Comparison of ENCODE assay signal across 8 mouse cellular contexts in genomic region chr4:97771426-97771825, GRCm38 (mm10). TPM values are rescaled to one million over a fixed set of nuclear protein-coding genes. Genes with fewer than 3 reads are reported as not detected.
DNase-seq lines count a peak whose midpoint lies in the region; ATAC-seq lines count a peak whose summit lies in the region.

No protein-coding gene starts in this region.

- H3K36me3 ChIP-seq in heart, embryonic 11.5 days (ENCODE audit: control insufficient read depth, insufficient read depth, low read length), result no peaks in the 10 kb centered on the region
- H3K36me3 ChIP-seq in forebrain, embryonic 10.5 days (replicated peaks), result no peaks in the 10 kb centered on the region
- H3K36me3 ChIP-seq in liver, embryonic 12.5 days, result no peaks in the 10 kb centered on the region

- DNase-seq in heart, postnatal 4 days, result no peak
- DNase-seq in 416B (ENCODE audit: low read depth), result peak; percentile 39
- DNase-seq in forebrain, embryonic 10.5 days (ENCODE audit: extremely low spot score, low spot score), result no peak
- no peak for DNase-seq in adrenal gland, postnatal 25 days
- DNase-seq in urinary bladder, adult 18-20 months (ENCODE audit: low spot score in 2 of 2), result no peak

- peak overlapping the region; percentile 53 for H3K4me3 ChIP-seq in heart, embryonic 11.5 days (ENCODE audit: low read depth, low read length)
- H3K4me3 ChIP-seq in forebrain, embryonic 10.5 days, result peak overlapping the region; percentile 61
- H3K4me3 ChIP-seq in liver, embryonic 12.5 days, result peak overlapping the region; percentile 58

- H3K27ac ChIP-seq in heart, embryonic 11.5 days (ENCODE audit: low read depth, low read length), result peak overlapping the region; percentile 91
- peak overlapping the region; percentile 91 for H3K27ac ChIP-seq in forebrain, embryonic 10.5 days
- H3K27ac ChIP-seq in liver, embryonic 12.5 days, result no peak overlapping the region

- H3K9ac ChIP-seq in heart, embryonic 11.5 days (ENCODE audit: low read depth, low read length), result peak overlapping the region; percentile 67
- peak overlapping the region; percentile 44; the same call in 1 of the 2 replicates for H3K9ac ChIP-seq in liver, embryonic 12.5 days

- H3K4me1 ChIP-seq in heart, embryonic 11.5 days (ENCODE audit: control insufficient read depth, insufficient read depth, low read length), result peaks cover 16% of the 10 kb centered on the region
- peaks cover 38% of the 10 kb centered on the region for H3K4me1 ChIP-seq in forebrain, embryonic 10.5 days
- peaks cover 11% of the 10 kb centered on the region for H3K4me1 ChIP-seq in liver, embryonic 12.5 days

- no peaks in the 10 kb centered on the region for H3K27me3 ChIP-seq in heart, embryonic 11.5 days (ENCODE audit: control insufficient read depth, insufficient read depth, low read length)
- peaks cover 55% of the 10 kb centered on the region for H3K27me3 ChIP-seq in forebrain, embryonic 10.5 days (ENCODE audit: poor library complexity, severe bottlenecking)
- H3K27me3 ChIP-seq in liver, embryonic 12.5 days (replicated peaks), result peaks cover 28% of the 10 kb centered on the region

- ATAC-seq in heart, embryonic 11.5 days (replicated peaks; ENCODE audit: insufficient number of reproducible peaks, low FRiP score, low TSS enrichment), result no peak
- ATAC-seq in liver, embryonic 12.5 days, result no peak
- ATAC-seq in erythroid progenitor cell, adult 5-6 weeks (replicated peaks; ENCODE audit: low FRiP score, poor library complexity, severe bottlenecking), result no peak

- 5% methylated on average over 5 of the region's 5 CpGs for WGBS in heart, embryonic 11.5 days (ENCODE audit: insufficient replicate concordance)
- 11% methylated on average over 5 of the region's 5 CpGs for WGBS in forebrain, embryonic 10.5 days
- WGBS in liver, embryonic 12.5 days (ENCODE audit: insufficient replicate concordance), result 9% methylated on average over 5 of the region's 5 CpGs

- peak overlapping the region; percentile 71 for H3K4me2 ChIP-seq in heart, embryonic 11.5 days
- H3K4me2 ChIP-seq in liver, embryonic 12.5 days, result peak overlapping the region; percentile 71

- H3K9me3 ChIP-seq in heart, embryonic 11.5 days (replicated peaks; ENCODE audit: control insufficient read depth, low read length), result no peaks in the 10 kb centered on the region
- no peaks in the 10 kb centered on the region for H3K9me3 ChIP-seq in forebrain, embryonic 10.5 days
- H3K9me3 ChIP-seq in liver, embryonic 12.5 days (replicated peaks), result no peaks in the 10 kb centered on the region

RNA-seq across cellular contexts. Expression of gene Nfia, which starts 1.1 kb away (rescaled TPM):
- 27.5 and 33.7 TPM in 2 replicates for polyA plus RNA-seq in heart, embryonic 11.5 days (2014; fragmentation: Nextera tagmentation; extraction: Ambion mirVana)
- 100 to 1,000 TPM; 206 to 217 TPM for total RNA-seq in heart, postnatal 4 days (2021)
- polyA plus RNA-seq in forebrain, embryonic 10.5 days (2016; fragmentation: Nextera tagmentation; extraction: Ambion mirVana), result 10.9 and 17.6 TPM in 2 replicates
- polyA plus RNA-seq in liver, embryonic 12.5 days (2016; fragmentation: Nextera tagmentation; extraction: Ambion mirVana), result 3.8 and 4.5 TPM in 2 replicates
- total RNA-seq in adrenal gland, postnatal 25 days (2021), result 166 and 206 TPM in 2 replicates
- total RNA-seq in erythroid progenitor cell, adult 5-6 weeks (2015; ENCODE audit: low replicate concordance), result 21.8 and 54.4 TPM in 2 replicates
- 2.2 and 2.7 TPM in 2 replicates for total RNA-seq in erythroid progenitor cell, adult 5-6 weeks (2017; ENCODE audit: low replicate concordance)

RNA-seq across cellular contexts. Expression of gene E130114P18Rik, which starts 6.5 kb away (rescaled TPM):
- 0.72 and 0.73 TPM in 2 replicates for polyA plus RNA-seq in heart, embryonic 11.5 days (2014; fragmentation: Nextera tagmentation; extraction: Ambion mirVana)
- total RNA-seq in heart, postnatal 4 days (2021), result not detected
- polyA plus RNA-seq in forebrain, embryonic 10.5 days (2016; fragmentation: Nextera tagmentation; extraction: Ambion mirVana), result 14.3 and 21.3 TPM in 2 replicates
- polyA plus RNA-seq in liver, embryonic 12.5 days (2016; fragmentation: Nextera tagmentation; extraction: Ambion mirVana), result 0.23 TPM in 1 of 2 replicates, not detected in the other
- 1.1 TPM in 1 of 2 replicates, not detected in the other for total RNA-seq in adrenal gland, postnatal 25 days (2021)
- total RNA-seq in erythroid progenitor cell, adult 5-6 weeks (2015; ENCODE audit: low replicate concordance), result not detected in 2 replicates
- not detected in 2 replicates for total RNA-seq in erythroid progenitor cell, adult 5-6 weeks (2017; ENCODE audit: low replicate concordance)
